Mouse (Mus musculus): Measurements from ENCODE around the gene Nrg3. TPM values are rescaled to one million over a fixed set of nuclear protein-coding genes. Genes with fewer than 3 reads are reported as not detected.

Gene Nrg3
- polyA plus RNA-seq (2012; rRNA removed) = not detected in 2 replicates

GRCm38 (mm10) chr14:39472790-39473761 lies at the start of gene Nrg3:
Gene Nrg3, minus strand, starts transcription at chr14:39473088.
- no peak for DNase-seq (ENCODE audit: low read depth)

DNA sequence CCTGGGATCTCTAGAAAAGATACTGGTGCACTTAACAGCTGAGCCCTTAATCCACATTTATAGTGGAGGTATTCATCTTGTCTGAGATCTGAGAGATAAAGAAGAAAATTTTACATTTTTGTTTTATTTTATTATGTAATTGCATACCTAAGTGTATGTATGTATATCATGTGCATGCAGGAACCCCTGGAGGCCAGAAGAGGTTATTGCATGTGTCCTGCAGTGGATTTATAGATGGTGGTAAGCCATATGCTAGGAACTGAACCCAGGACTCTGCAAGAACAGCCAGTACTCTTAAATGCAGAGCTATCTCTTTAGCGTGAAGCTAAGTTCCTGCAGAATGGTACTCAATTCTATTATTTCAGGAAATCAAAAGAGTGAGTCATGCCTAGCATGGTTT lies 36.1 kb upstream of the Nrg3 start:
- no peak for DNase-seq (ENCODE audit: low read depth)

- no peak for DNase-seq (ENCODE audit: low read depth)
Measured at GRCm38 (mm10) chr14:39473771-39474211, 903 bp upstream of the Nrg3 start.

GRCm38 (mm10) chr14:39472146-39472751 lies 639 bp downstream of the Nrg3 start:
- no peak for DNase-seq (ENCODE audit: low read depth)

GRCm38 (mm10) chr14:39471236-39471981 lies 1.5 kb downstream of the Nrg3 start:
- no peak for DNase-seq (ENCODE audit: low read depth)

DNA sequence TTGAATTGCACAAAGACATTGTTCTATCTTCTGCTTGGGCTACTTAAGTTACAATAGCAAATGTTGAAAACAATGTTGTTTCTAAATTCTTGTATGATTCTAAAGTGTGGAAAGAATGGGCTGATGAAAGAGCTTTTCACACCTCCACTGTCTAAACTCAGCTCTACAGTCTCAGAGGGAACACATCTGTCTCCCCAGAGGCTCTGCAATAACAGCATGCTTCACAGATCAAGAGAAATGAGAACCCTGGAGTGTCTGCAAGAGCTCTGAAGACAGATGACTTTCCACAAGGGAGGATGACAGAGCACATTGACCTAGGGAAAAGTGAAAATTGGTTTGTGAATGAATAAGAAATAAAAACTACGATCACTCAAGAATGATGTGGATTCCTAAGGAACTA lies 27.4 kb downstream of the Nrg3 start:
- DNase-seq (ENCODE audit: low read depth) = no peak

GRCm38 (mm10) chr14:39428503-39428902 lies 44.4 kb downstream of the Nrg3 start:
- no peak for DNase-seq (ENCODE audit: low read depth)

DNA sequence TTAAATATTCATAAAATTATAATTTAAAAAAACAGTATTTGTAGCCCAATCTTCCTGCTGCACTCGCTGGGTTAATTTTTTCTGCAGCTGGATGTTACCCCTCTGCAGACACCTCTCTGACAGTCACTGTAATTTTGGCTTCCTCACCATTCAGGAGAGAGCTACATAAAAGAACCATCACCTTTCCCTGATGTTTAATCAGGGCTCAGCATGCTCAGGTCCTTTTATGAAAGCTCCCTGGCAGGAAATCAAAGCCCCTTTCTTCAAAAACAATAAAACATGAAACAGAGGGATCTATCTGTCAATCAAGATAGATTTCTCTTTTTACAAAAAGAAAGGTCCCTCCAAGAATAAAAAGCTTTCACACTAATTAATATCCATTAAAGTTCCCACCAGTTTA lies 51.0 kb downstream of the Nrg3 start:
- no peak for DNase-seq (ENCODE audit: low read depth)

DNA sequence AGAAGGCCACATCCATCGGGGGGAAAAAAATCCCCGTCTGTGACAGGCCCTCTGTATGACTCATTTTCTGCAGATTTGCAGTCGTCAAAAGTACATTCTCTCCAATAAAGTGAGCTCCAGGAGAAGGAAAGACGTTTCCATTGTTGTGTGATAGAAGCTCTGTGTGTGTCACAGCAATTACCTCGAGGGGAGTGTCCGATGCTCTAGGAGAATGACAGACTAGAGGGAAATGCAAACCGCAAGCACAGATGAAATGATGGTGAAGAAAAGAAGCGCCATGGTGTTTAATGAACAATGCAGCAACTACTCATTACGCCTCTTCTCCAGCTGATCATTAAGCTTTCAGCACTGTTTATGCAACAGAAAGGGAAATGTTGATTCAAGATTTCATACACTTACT lies 59.6 kb downstream of the Nrg3 start:
- no peak for DNase-seq (ENCODE audit: low read depth)

DNA sequence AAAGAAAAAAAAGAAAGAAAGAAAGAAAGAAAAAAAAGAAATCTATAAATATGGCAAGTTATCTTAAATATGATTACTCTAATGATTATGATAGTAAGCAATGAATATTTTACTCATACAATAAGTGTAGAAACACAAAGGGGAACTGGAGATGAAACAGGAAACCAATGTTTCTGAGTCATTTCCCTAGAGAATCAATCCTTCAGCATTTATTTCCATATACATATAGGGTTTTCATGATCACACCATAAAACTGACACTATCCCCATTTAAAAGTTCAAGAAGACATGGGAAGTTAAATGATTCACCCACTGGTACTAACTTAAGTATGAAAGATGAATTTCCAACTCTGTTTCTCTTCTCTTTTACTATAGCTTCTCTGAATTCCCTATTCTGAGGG lies 86.0 kb downstream of the Nrg3 start:
- no peak for DNase-seq (ENCODE audit: low read depth)

DNA sequence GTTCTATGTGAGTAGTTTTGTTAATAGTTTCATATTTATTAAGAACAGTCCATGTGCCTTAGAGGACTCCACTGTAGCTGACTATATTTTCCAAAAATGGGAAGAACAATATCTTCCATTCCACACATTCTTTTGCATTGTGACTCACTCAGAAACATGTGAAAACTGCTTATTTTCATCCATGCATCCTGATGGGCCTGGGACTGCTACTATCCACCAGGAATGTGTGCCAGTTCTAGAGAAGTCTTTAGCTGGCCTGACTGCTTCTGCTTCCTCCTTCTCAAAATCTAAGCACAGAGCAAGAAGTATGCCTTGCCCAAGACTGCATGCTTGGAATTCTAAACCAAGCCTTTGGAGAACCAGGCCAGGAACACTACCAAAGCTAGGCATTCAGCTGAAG lies 91.6 kb downstream of the Nrg3 start:
- DNase-seq (ENCODE audit: low read depth) = no peak

DNA sequence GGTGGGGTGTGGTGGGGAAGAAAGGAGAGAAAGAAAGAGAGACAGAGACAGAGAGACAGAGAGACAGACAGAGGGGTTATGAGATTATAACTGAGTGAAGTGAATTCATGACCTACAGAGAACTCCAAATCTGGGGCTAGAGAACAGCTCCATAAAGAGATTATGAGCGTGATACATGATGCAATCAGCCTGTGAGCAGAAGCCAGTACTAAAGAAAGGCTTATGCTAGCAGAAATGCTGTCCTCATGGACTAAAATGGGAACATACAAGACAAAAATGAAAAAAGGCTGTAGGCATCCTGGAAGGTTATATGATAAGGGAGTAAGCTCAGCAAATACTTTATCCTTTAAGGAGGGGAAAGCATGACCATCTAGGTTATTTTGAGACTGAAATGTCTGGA lies 99.7 kb downstream of the Nrg3 start:
- DNase-seq (ENCODE audit: low read depth) = no peak

DNA sequence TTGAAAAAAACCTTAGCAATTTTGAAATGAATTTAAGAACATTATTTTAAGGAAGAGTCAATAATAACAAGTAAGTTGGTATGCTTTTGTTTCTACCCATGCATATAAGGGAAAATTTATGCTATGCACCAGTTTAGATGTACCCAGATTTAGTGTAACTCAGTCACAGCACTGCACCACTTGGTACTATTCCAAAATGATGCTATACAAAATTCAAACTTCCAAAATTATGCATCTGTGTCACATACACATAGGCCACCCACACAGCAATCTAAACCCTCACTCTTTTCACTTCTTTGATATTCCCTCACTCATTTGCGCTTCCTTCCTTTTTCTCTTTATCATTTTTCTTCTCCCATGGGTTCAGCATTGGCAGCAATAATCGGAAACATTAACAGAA lies 116.6 kb downstream of the Nrg3 start:
- no peak for DNase-seq (ENCODE audit: low read depth)

GRCm38 (mm10) chr14:39351979-39352737 lies 120.7 kb downstream of the Nrg3 start:
- DNase-seq (ENCODE audit: low read depth) = no peak

- DNase-seq (ENCODE audit: low read depth) = no peak
Measured at GRCm38 (mm10) chr14:39317424-39318110, 155.3 kb downstream of the Nrg3 start.

DNA sequence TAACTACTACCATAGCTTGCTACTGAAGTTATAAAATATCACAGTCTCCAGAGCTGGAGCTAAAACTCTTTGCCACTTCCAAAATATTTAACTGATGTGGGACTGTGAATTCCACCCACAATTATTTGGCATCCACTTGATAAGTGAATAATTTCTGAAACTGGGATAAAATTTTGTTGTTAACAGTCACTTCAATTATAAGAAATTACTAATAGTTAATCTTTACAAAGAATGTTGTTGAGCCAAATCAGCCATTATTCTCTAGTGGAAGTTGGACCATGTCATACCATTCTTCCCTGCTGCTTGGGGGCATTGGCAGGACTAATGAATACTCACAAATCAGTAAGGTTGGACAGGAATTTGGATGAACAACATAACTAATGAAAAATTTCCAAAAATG lies 158.8 kb downstream of the Nrg3 start:
- no peak for DNase-seq (ENCODE audit: low read depth)

- no peak for DNase-seq (ENCODE audit: low read depth)
Measured at GRCm38 (mm10) chr14:39265121-39265520, 207.8 kb downstream of the Nrg3 start.

DNA sequence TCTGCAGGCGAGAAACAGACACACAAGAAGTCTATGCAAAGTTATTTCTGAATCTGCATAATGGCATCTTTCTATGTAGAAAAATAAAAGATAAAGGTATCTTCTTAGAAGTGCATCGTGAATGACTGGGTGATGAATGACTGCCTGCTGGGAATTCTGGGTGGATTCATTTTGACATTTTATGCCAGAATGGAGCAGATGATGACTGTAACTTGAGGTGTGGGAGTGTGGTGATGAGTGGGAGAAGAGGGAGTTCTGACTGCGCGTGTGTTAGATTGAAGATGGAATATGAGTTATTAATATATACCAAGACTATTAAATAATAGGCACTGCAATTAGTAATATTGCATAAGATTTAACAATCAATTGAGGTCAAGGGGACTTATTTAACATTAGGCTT lies 208.5 kb downstream of the Nrg3 start:
- no peak for DNase-seq (ENCODE audit: low read depth)

GRCm38 (mm10) chr14:39261016-39261415 lies 211.9 kb downstream of the Nrg3 start:
- no peak for DNase-seq (ENCODE audit: low read depth)

DNA sequence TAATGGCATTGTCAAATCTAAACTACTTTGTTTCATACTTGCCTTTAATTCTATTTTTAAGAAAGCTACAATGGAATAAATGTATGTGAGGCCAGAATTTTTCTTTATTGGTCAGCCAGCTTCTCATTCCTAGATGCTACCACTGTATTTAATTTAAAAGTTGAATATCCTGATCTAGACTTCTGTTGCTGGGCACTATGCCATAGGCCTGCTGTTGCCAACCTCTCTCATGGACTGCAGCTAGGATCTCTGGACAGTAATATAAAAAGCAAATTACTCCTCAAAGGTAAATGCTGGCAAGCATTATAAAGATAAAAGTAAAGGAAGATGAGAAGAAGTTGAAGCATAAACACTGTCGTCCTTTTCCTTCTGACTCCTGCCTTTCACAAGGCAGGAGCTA lies 217.5 kb downstream of the Nrg3 start:
- DNase-seq (ENCODE audit: low read depth) = no peak

- no peak for DNase-seq (ENCODE audit: low read depth)
Measured at GRCm38 (mm10) chr14:39240267-39240666, 232.6 kb downstream of the Nrg3 start.
